Mouse (Mus musculus) heart, embryonic 11.5 days (tissue): ENCODE measurements around the gene Gpc6. TPM values are rescaled to one million over a fixed set of nuclear protein-coding genes. Genes with fewer than 3 reads are reported as not detected.

Source experiments
- ATAC-seq: fragments of 200-750 bp; cut with Nextera tagmentation; replicated peaks from 2 replicates; pipeline ENCODE4 v1.8.0; 2017; ENCODE audit warnings: moderate library complexity; ENCODE audit not compliant: insufficient number of reproducible peaks, low FRiP score, low TSS enrichment
- H3K27ac ChIP-seq: fragments of 300-500 bp; sonication (generic); 2 replicates; pipeline ENCODE4 v1.5.1; 2014; ENCODE audit warnings: mild to moderate bottlenecking, low read depth, low read length
- H3K27me3 ChIP-seq: fragments of 300-500 bp; sonication (generic); 2 replicates; pipeline ENCODE4 v1.6.1; 2014; ENCODE audit warnings: mild to moderate bottlenecking, low read length, mixed read lengths; ENCODE audit not compliant: control insufficient read depth, insufficient read depth
- H3K36me3 ChIP-seq: fragments of 300-500 bp; sonication (generic); 2 replicates; pipeline ENCODE4 v1.6.1; 2014; ENCODE audit warnings: mild to moderate bottlenecking, low read length, moderate library complexity, mixed read lengths; ENCODE audit not compliant: control insufficient read depth, insufficient read depth
- H3K4me1 ChIP-seq: fragments of 300-500 bp; sonication (generic); 2 replicates; pipeline ENCODE4 v1.6.1; 2014; ENCODE audit warnings: low read length; ENCODE audit not compliant: control insufficient read depth, insufficient read depth
- H3K4me2 ChIP-seq: fragments of 300-500 bp; sonication (generic); 2 replicates; pipeline ENCODE4 v1.6.1; 2014; ENCODE audit warnings: mild to moderate bottlenecking, moderate library complexity
- H3K4me3 ChIP-seq: fragments of 300-500 bp; sonication (generic); 2 replicates; pipeline ENCODE4 v1.5.1; 2014; ENCODE audit warnings: low read depth, low read length
- H3K9ac ChIP-seq: fragments of 300-500 bp; sonication (generic); 2 replicates; pipeline ENCODE4 v1.6.1; 2014; ENCODE audit warnings: mild to moderate bottlenecking, low read depth, low read length, moderate library complexity
- H3K9me3 ChIP-seq: fragments of 300-500 bp; sonication (generic); replicated peaks from 2 replicates; pipeline ENCODE4 v1.6.1; 2016; ENCODE audit warnings: low read length; ENCODE audit not compliant: control insufficient read depth
- WGBS: fragments of 180-500 bp; shearing (Covaris S2); extraction: QIAGEN DNeasy Blood & Tissue Kit; methylation state at CpG from one replicate; pipeline ENCODE4 v1.1.7; 2014; ENCODE audit not compliant: insufficient replicate concordance; 5-methylcytosine and 5-hydroxymethylcytosine counted together
- microRNA-seq: library from miRNA; unstranded; fragments of <30 nt; microRNA quantifications from one replicate; pipeline ENCODE4, GENCODE M21; 2016; ENCODE audit warnings: borderline number of aligned reads
- polyA plus RNA-seq: library from polyadenylated mRNA; unstranded; fragments of >200 nt; fragmentation: Nextera tagmentation; extraction: Ambion mirVana; gene quantifications from 2 replicates; pipeline ENCODE4 v1.2.1, GENCODE M21; 2014

Gene Gpc6
- polyA plus RNA-seq, 1 experiment from 2014 or later = 14.3 TPM

DNA sequence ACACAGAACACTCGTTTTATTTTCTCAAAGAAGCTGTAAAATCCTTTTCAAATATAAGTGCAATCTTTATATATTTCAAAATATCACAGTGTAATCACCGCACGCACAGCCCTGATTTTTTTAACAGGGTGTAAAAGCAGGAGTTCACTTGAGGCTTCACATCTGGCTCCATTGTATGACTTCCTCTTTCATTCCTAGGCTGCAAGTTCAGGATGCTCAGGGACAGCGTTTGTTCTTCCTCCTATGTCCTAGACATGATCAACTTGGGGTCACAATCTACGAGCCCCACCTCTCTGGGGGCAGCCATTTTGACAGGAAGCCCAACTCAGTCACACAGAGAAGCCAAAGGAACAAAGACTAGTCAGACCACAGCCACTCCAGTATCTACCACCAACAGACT lies 1094.2 kb downstream of the Gpc6 start:
- H3K9ac ChIP-seq = no peak overlapping the region
- H3K27ac ChIP-seq = no peak overlapping the region
- 78% methylated on average over 5 of the region's 5 CpGs for WGBS
- no peak overlapping the region for H3K4me2 ChIP-seq
- no peaks in the 10 kb centered on the region for H3K9me3 ChIP-seq
- H3K4me3 ChIP-seq = no peak overlapping the region
- no peak for ATAC-seq
- peaks cover 10% of the 10 kb centered on the region for H3K27me3 ChIP-seq
- no peaks in the 10 kb centered on the region for H3K4me1 ChIP-seq
- no peaks in the 10 kb centered on the region for H3K36me3 ChIP-seq

DNA sequence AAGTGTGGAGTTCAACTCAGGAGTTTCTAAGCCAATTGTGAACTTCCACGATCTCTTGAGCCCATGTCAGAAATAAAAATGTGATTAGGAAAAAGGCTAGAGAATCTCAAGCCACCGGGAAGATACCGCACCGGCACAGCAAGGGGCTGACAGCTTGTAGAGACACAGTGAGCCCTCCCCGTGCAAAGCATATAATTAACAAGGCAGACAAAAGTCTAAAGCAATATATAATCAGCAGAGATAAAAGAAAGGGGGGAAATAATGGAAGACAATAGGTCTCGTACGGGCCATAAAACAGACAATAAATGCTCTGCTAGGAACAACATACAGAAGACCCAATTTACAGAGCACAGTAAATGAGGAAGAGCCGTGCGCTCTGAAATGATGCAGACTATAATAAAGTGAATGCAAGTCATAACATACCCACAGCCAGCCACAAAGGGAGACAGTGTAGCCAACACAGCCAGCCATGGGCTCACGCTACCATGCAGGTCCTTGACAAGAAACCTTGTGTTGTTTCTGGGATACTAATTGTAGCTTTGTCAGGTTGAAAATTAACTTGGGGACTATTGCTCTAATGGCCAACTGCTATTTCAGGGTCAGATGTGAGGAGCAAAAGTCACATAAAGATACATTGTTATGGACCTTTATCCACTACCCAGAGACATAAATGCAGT lies 1096.9 kb downstream of the Gpc6 start:
- Histone ChIP-seq H3K4me1 (no peaks in the 10 kb centered on the region), H3K9me3 (no peaks in the 10 kb centered on the region), H3K9ac (no peak overlapping the region), H3K27me3 (peaks cover 3% of the 10 kb centered on the region; the same call in 1 of the 2 replicates), H3K4me2 (no peak overlapping the region), H3K4me3 (no peak overlapping the region), H3K36me3 (no peaks in the 10 kb centered on the region), H3K27ac (no peak overlapping the region)
- 79% methylated on average over 10 of the region's 10 CpGs for WGBS
- ATAC-seq = no peak

Small RNA genes within 50 kb of the gene (microRNA-seq; reads per million reads assigned to microRNA genes)
- not detected for gene Mir6239
